7 mouse cellular contexts compared by ENCODE assay signal in genomic region chr11:94159911-94160415, GRCm38 (mm10). TPM values are rescaled to one million over a fixed set of nuclear protein-coding genes. Genes with fewer than 3 reads are reported as not detected.
DNase-seq lines count a peak whose midpoint lies in the region; ATAC-seq and TF ChIP-seq lines count a peak whose summit lies in the region.

No protein-coding gene starts in this region.

- peak overlapping the region; percentile 61 for H3K9ac ChIP-seq in liver, adult 2 months (ENCODE audit: low read depth, low read length)
- no peak overlapping the region for H3K9ac ChIP-seq in liver, embryonic 12.5 days
- peak overlapping the region; percentile 36; the same call in 1 of the 2 replicates for H3K9ac ChIP-seq in intestine, embryonic 16.5 days (ENCODE audit: low read depth, low read length)

- H3K27ac ChIP-seq in liver, adult 2 months (replicated peaks; ENCODE audit: insufficient read depth, low read depth, low read length) = peak overlapping the region; percentile 86
- no peak overlapping the region for H3K27ac ChIP-seq in liver, embryonic 12.5 days
- H3K27ac ChIP-seq in forebrain, embryonic 10.5 days = peak overlapping the region; percentile 97
- H3K27ac ChIP-seq in intestine, embryonic 16.5 days (ENCODE audit: low read length) = peak overlapping the region; percentile 95
- peak overlapping the region; percentile 100 for H3K27ac ChIP-seq in small intestine, adult 2 months (ENCODE audit: insufficient read depth, low read depth, low read length)

- peaks cover 14% of the 10 kb centered on the region; the same call in 1 of the 2 replicates for H3K4me1 ChIP-seq in liver, adult 2 months (ENCODE audit: control insufficient read depth, insufficient read depth, low read length)
- H3K4me1 ChIP-seq in liver, embryonic 12.5 days = peaks cover 14% of the 10 kb centered on the region
- peaks cover 59% of the 10 kb centered on the region for H3K4me1 ChIP-seq in forebrain, embryonic 10.5 days
- peaks cover 37% of the 10 kb centered on the region for H3K4me1 ChIP-seq in intestine, embryonic 16.5 days (ENCODE audit: control insufficient read depth, insufficient read depth, low read length)
- peaks cover 49% of the 10 kb centered on the region for H3K4me1 ChIP-seq in small intestine, adult 2 months (ENCODE audit: control insufficient read depth, insufficient read depth, insufficient read length, low read length)

- DNase-seq in liver, adult 2 months (ENCODE audit: extremely low read depth, low read depth, low spot score) = no peak
- no peak for DNase-seq in forebrain, embryonic 10.5 days (ENCODE audit: extremely low spot score, low spot score)
- no peak for DNase-seq in urinary bladder, postnatal 25 days (ENCODE audit: low spot score)
- no peak for DNase-seq in spleen, adult 18-20 months

- peak overlapping the region; percentile 30 for H3K4me3 ChIP-seq in liver, adult 2 months (ENCODE audit: insufficient read depth, low read depth, low read length)
- no peak overlapping the region for H3K4me3 ChIP-seq in liver, embryonic 12.5 days
- peak overlapping the region; percentile 43 for H3K4me3 ChIP-seq in forebrain, embryonic 10.5 days
- peak overlapping the region; percentile 11; the same call in 1 of the 2 replicates for H3K4me3 ChIP-seq in intestine, embryonic 16.5 days (ENCODE audit: low read length)
- peak overlapping the region; percentile 39 for H3K4me3 ChIP-seq in small intestine, adult 2 months (ENCODE audit: low read depth, low read length)

- no peaks in the 10 kb centered on the region for H3K9me3 ChIP-seq in liver, embryonic 12.5 days (replicated peaks)
- no peaks in the 10 kb centered on the region for H3K9me3 ChIP-seq in forebrain, embryonic 10.5 days
- no peaks in the 10 kb centered on the region for H3K9me3 ChIP-seq in intestine, embryonic 16.5 days (ENCODE audit: control insufficient read depth, low read length)

- ATAC-seq in liver, embryonic 12.5 days = no peak
- ATAC-seq in intestine, embryonic 16.5 days = no peak

- no peaks in the 10 kb centered on the region for H3K79me2 ChIP-seq in liver, adult 2 months (ENCODE audit: control insufficient read depth, insufficient read depth, low read length)

- H3K27me3 ChIP-seq in liver, adult 2 months (ENCODE audit: control insufficient read depth, insufficient read depth, low read length) = no peaks in the 10 kb centered on the region
- H3K27me3 ChIP-seq in liver, embryonic 12.5 days (replicated peaks) = peaks cover 55% of the 10 kb centered on the region
- H3K27me3 ChIP-seq in forebrain, embryonic 10.5 days (ENCODE audit: poor library complexity, severe bottlenecking) = no peaks in the 10 kb centered on the region
- no peaks in the 10 kb centered on the region for H3K27me3 ChIP-seq in intestine, embryonic 16.5 days (replicated peaks; ENCODE audit: control insufficient read depth, insufficient read depth, low read length)
- no peaks in the 10 kb centered on the region for H3K27me3 ChIP-seq in small intestine, adult 2 months (ENCODE audit: control insufficient read depth, insufficient read depth, low read length)

- 27% methylated on average over 7 of the region's 7 CpGs for WGBS in liver, adult 2 months
- 52% methylated on average over 7 of the region's 7 CpGs for WGBS in liver, embryonic 12.5 days (ENCODE audit: insufficient replicate concordance)
- 19% methylated on average over 7 of the region's 7 CpGs for WGBS in forebrain, embryonic 10.5 days
- 48% methylated on average over 7 of the region's 7 CpGs for WGBS in intestine, embryonic 16.5 days
- WGBS in small intestine, adult 2 months = 25% methylated on average over 7 of the region's 7 CpGs

- TF ChIP-seq CTCF in liver, adult 2 months (IDR thresholded peaks at IDR 0.05; ENCODE audit: low read depth, low read length) = no peak
- TF ChIP-seq CTCF in small intestine, adult 2 months (IDR thresholded peaks at IDR 0.05; ENCODE audit: extremely low read depth, insufficient read length, insufficient replicate concordance, low read depth, low read length) = no peak

- H3K4me2 ChIP-seq in liver, embryonic 12.5 days = no peak overlapping the region
- peak overlapping the region; percentile 38 for H3K4me2 ChIP-seq in intestine, embryonic 16.5 days (ENCODE audit: low read depth, low read length)

- no peaks in the 10 kb centered on the region for H3K36me3 ChIP-seq in liver, adult 2 months (ENCODE audit: control insufficient read depth, insufficient read depth, low read length)
- H3K36me3 ChIP-seq in liver, embryonic 12.5 days = no peaks in the 10 kb centered on the region
- no peaks in the 10 kb centered on the region for H3K36me3 ChIP-seq in forebrain, embryonic 10.5 days (replicated peaks)
- no peaks in the 10 kb centered on the region for H3K36me3 ChIP-seq in intestine, embryonic 16.5 days (ENCODE audit: control insufficient read depth, insufficient read depth, low read length)
- no peaks in the 10 kb centered on the region for H3K36me3 ChIP-seq in small intestine, adult 2 months (ENCODE audit: control insufficient read depth, insufficient read depth, low read length)

- no peak for TF ChIP-seq POLR2A in liver, adult 2 months (IDR thresholded peaks at IDR 0.05; ENCODE audit: extremely low read depth, insufficient read depth, low read length)
- no peak for TF ChIP-seq POLR2A in small intestine, adult 2 months (IDR thresholded peaks at IDR 0.05; ENCODE audit: low read depth, low read length)

RNA-seq across cellular contexts. Expression of gene Tob1, which starts 51.3 kb away (rescaled TPM):
- 39.9 and 50.1 TPM in 2 replicates for total RNA-seq in liver, adult 2 months (2014; rRNA removed)
- polyA plus RNA-seq in liver, adult 2 months (2012; rRNA removed) = 47.1 and 72.2 TPM in 2 replicates
- polyA plus RNA-seq in liver, embryonic 12.5 days (2016; fragmentation: Nextera tagmentation; extraction: Ambion mirVana) = 13.6 and 13.8 TPM in 2 replicates
- polyA plus RNA-seq in forebrain, embryonic 10.5 days (2016; fragmentation: Nextera tagmentation; extraction: Ambion mirVana) = 18.8 and 20.1 TPM in 2 replicates
- polyA plus RNA-seq in intestine, embryonic 16.5 days (2015; fragmentation: Nextera tagmentation; extraction: Ambion mirVana) = 39.8 and 50.1 TPM in 2 replicates
- polyA plus RNA-seq in small intestine, adult 2 months (2012; rRNA removed) = 80.2 and 180 TPM in 2 replicates
